Mouse (Mus musculus): Measurements from ENCODE around the gene Tfap2c.

The Tfap2c gene

GRCm38 (mm10) chr2:172551081-172551720, 1.8 kb downstream of the Tfap2c start:
- peak; percentile 44 for DNase-seq (ENCODE audit: low spot score)

- DNase-seq (ENCODE audit: low spot score), result no peak
Observed at GRCm38 (mm10) chr2:172551872-172552271, 2.5 kb downstream of the Tfap2c start.

- DNase-seq (ENCODE audit: low spot score), result peak; percentile 47
Observed at GRCm38 (mm10) chr2:172552666-172553065, 3.3 kb downstream of the Tfap2c start.

- no peak for DNase-seq (ENCODE audit: low spot score)
Observed at GRCm38 (mm10) chr2:172554211-172554610, 4.8 kb downstream of the Tfap2c start.

GRCm38 (mm10) chr2:172558674-172559468, 9.5 kb downstream of the Tfap2c start:
- DNase-seq (ENCODE audit: low spot score), result no peak

DNA sequence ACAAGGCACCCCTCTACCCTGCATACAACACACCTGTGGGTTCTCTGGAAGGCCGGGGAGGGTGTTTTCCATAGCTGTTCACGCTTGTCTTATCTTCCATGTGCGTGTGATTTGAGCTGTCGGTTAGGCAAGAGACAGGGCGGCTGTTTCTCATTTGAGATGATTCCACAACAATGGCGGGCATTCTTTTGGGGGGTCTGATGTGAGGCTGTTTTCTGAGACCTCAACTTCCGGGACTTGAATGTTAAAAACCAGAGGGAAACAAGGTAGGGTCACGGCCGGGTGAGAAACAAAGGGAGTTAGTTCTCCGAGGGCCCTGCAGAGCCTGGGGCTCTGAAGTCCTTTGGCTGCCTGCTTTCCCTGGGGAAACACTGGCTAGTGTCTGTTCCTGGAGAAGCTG, 11.6 kb downstream of the Tfap2c start:
- no peak for DNase-seq (ENCODE audit: low spot score)

DNA sequence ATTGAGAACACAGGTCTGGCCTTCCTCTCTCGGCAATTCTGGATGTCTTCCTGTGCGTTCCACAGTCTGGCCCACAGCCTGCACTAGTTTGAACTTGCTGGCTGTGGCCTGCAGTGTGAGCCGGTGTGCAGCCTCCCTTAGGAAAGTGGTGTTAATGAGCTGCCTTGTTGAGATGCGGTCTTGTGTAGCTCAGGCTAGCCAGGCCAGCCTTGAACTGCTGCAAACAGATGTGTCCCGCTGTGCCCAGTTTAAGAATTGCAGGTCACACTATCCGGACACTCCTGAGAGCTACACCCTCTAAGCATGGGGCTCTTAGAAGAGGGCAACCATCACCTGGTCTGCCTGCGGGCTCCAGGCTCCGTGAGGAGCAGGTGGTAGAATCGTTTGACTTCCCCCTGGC, 18.4 kb downstream of the Tfap2c start:
- no peak for DNase-seq (ENCODE audit: low spot score)

DNA sequence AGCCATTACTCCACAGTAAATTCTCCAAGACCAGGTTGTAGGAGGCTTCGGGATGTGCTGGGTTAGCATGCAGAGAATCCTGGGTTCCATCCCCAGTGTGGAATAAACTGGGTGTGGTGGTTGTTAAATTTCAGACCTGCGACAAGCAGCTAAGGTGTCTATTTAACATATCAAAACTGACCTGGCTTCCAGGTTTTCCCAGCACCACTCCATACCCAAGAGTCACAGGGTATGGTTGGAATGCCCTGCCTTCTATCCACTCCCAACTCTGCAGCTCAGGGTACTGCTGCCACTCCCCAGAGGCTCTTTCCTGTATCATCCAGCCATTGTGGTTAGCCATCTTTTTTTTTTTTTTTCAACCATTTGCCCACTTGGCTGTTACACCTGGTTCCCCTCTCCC, 19.1 kb downstream of the Tfap2c start:
- DNase-seq (ENCODE audit: low spot score), result no peak

GRCm38 (mm10) chr2:172577196-172577766, 27.9 kb downstream of the Tfap2c start:
- DNase-seq (ENCODE audit: low spot score), result no peak

DNA sequence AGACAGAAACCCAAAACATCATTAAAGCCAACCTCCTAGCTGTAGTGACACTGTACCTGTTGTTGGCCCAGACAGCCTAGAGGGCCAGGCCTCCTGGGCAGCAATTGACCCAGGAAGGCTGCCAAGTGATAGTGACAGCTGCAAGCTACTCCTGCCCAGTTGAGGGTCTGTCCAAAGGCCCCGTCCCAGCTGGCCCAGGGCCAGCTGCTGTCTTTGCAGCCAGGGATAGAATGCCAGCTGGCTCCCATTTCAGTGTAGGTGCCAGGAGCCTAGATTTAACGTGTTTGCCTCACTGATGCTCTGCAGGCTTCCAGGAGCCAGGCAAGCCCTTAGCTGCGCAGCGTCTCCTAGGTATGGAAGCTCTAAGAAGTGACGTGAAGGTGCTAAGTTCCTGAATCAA, 29.8 kb downstream of the Tfap2c start:
- DNase-seq (ENCODE audit: low spot score), result no peak

- no peak for DNase-seq (ENCODE audit: low spot score)
Observed at GRCm38 (mm10) chr2:172580536-172581265, 31.3 kb downstream of the Tfap2c start.

DNA sequence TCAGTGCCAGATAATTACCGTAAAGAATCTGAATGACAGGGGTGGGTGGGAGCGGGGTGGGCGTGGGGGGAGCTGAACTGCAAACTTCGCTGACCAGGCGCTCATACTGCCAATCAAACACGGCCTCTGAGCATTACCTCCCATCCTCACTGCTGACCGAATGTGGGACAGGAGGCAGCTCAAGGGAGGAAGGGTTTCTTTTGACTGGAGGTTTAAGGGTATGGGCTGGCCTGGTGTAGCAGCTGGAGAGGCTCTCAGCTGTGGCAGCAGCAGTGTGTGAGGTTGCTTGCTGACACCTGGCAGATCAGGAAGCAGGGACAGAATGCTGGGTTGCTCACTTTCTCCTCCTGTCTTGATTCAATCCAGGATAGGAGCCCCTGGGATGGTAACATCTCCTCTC, 33.9 kb downstream of the Tfap2c start:
- DNase-seq (ENCODE audit: low spot score), result peak; percentile 55

DNA sequence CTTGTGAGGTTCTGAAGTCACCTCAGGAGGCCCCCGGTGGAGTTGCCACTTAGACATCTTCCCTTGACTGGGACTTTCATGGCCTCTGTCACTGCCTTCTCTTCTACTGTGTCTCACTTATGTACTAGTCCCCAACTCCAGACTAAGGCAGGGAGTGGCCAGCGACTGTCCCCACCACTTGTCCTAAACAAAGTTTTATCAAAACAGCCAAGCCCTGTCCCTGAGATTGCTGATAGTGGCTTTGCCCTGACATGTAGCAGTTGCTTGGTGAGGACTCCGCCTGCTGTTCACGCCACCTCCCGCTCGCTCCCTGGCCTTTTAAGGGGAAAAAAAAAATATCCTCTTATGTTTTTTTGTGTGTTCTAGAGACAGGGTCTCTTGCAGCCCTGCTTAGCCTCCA, 35.9 kb downstream of the Tfap2c start:
- no peak for DNase-seq (ENCODE audit: low spot score)

DNA sequence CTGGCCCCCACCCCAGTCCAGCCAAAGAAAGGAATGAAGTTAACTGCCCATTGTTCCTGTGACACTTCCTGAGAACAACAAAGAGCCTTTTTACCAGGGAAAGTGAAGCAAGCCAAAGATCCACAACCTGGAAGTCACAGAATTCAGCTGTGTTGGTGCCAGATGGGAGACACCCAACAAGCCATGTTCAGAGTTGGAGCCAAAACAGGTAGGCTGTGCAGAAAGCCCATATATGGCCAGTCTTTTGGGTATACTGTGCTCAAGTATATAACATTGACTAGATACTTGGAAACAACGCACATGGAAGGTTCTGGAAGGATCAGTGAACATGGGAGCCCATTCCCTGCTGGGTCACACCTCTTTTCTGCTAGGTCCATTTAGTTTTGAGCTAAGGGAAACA, 39.7 kb downstream of the Tfap2c start:
- no peak for DNase-seq (ENCODE audit: low spot score)

DNA sequence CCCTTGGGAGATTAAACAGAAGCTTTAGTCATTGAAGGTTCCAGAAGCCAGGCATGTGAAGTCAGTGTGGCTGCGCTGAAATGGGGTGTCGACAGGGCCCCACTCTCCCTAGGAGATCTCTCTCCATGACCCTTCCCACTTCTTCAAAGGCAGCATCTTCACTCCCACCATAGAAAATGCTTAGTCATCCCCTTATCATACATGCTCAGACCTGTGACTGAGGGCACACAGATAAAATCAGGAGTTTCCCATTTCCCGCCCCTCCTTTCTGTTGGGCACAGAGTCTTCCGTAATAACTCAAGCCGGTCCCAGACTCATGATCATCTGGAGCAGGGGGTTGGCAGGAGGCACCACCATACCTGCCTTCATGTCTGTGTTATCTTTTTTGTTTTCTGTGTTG, 41.4 kb downstream of the Tfap2c start:
- no peak for DNase-seq (ENCODE audit: low spot score)

DNA sequence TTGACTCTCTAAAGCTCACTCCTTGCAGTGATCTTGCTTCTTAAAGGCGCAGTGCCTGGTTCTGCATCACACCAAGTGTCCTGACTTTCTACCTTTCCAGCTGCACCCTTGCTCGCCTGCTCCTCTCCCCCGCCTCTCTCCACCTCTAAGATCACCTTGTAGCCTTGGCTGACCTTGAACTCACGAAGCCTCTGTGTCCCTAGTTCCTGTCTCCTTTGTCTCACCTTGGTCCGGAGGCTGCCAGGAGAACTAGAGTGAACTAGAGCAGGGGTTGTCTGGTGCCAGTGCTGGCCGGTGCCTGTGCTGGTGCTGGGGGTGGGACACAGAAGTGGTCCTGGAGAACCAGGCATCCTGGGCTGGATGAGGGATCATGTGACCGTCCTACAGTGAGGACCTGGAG, 44.9 kb downstream of the Tfap2c start:
- DNase-seq (ENCODE audit: low spot score), result no peak

DNA sequence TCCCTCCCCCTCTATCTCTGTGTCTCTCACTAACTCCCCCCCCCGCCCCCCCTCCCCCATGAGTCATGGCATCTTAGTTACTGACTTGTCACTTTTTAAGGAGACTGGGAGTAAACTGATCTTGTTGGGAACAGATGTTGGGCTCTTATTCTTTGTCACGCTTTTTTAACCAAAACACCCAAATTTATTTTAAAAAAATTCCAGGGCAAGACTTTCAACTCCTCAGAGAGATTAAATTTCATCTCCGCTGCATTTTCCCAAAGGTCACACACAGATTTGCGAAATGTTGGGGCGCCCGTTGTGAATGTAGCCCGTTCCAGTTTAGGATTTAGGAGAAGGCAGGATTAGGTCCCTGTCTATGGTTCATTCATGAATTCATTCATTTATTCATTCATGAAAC, 47.7 kb downstream of the Tfap2c start:
- no peak for DNase-seq (ENCODE audit: low spot score)

DNA sequence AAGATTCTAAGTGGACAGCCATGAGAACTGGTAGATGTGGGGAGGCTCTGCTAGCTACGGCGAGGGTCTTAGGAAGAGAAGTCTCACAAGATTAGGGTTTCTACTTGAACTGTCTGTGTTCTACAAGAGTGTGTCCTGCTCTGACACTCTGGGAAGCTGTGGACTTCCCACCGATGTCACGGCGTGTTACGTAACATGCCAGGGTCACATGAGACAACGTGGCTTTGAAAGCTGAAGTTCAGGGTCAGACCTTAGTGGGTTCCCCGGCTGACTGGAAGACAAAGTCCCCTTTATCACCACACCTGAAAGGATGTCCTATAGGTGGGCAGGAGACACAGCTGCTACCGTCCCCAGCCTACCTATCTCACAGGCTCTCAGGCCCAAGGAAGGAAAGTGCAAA, 48.5 kb downstream of the Tfap2c start:
- DNase-seq (ENCODE audit: low spot score), result no peak

DNA sequence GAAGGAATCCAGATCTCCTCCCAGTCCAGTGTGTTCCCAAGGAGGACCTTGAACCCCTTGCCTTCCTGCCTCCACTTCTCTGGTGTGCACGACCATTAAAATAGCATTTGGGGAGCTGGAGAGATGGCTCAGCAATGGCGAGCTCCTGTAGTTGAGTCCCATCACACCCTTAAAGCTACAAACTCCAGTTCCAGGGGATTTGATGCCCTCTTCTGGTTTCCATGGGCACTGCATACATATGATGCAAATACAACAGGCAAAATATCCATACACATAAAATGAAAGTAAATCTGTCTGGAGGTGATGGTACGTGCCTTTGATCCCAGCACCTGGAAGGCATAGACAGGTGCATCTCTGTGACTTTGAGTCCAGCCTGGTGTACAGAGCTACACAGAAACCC, 55.2 kb downstream of the Tfap2c start:
- no peak for DNase-seq (ENCODE audit: low spot score)

GRCm38 (mm10) chr2:172605642-172606041, 56.2 kb downstream of the Tfap2c start:
- DNase-seq (ENCODE audit: low spot score), result no peak

DNA sequence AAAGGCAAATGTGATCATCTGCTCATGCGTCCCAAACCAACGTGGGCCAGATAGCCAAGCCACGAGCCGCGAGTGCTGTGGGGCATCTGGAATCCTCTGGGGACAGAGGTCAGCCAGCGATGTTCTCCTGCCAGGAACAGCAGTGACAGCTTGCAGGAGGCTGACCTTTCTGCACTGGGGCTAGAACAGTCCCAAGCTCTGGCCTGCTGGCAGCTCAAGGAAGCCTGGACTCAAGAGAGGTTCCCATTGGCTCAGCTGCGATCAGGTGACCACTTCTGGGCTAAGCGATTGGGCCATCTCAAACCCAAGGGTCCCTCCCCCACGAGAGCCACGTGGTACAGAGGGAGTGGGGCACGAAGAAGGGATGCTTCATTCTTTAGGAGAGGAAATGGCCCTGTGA, 58.3 kb downstream of the Tfap2c start:
- no peak for DNase-seq (ENCODE audit: low spot score)

Data from retina, embryonic 14.5 days (tissue).